Mouse (Mus musculus) ovary, postnatal 14 days (tissue): ENCODE measurements at regions not wholly inside any gene's neighbourhood (a gene's known extent, or its start where the extent isn't known, plus 50 kb on each side); places are given as distances from the start of the nearest gene placed in this dataset.

Experiments
- DNase-seq: peaks from one replicate; pipeline ENCODE4 v3.0.0; 2022; ENCODE audit warnings: low spot score

DNA sequence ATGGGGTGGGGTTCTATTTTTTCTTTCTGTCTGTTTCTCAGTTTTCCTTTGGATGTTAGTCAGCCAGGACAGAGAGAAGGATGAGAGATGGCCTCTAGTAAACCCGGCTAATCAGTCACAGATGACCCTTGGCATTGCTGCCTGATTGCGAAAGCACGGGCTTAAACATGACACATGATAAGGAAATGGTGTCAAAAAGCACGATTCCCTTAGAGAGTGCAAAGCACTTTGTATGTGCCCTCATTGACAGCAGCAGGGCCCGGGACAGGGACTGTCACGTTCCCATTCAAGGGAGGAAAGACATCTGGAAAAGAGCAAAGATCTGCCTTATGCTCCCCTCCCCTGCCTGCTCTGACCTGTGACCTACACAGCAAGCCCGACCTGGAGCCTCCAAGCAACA lies 234.1 kb downstream of the Foxo1 start:
- DNase-seq = no peak

DNA sequence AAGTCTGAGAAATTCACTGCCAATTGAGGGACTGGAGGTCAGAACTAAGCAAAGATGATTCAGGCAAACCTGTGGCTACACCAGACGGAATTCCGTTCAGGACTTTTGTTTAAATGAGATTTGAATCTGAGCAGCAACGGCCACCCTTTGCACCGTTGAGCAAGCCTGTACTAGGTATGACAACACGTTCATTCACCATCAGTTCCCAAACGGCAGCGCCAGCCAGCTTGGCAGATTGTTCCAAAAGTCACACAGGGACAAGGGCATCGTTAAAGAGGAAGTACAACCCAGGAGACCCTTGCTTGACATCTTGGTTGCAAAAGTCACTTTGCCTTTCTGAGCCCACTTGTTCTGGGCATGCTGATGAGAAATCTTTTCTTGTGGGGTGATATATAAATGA lies 233.5 kb downstream of the Foxo1 start:
- DNase-seq = no peak

DNA sequence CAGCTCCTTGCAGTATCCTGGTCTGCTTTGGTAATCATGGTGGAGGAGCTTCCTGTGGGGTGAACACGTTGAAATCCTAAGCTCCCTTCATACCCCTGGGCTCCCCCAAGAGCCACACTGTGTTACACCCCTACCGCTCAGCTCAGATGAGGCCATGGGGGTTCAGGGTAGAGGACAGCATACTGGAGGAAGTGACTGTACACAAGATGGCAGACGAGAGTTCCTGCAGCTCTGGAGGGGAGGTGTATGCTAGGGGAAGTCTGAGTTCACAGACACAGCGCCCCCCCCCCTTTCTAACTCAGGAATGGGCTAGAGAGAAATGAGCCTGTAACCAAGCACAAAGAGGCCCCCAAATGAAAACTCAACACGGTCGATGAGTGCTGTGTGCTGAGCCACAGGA lies 231.9 kb downstream of the Foxo1 start:
- DNase-seq = no peak

DNA sequence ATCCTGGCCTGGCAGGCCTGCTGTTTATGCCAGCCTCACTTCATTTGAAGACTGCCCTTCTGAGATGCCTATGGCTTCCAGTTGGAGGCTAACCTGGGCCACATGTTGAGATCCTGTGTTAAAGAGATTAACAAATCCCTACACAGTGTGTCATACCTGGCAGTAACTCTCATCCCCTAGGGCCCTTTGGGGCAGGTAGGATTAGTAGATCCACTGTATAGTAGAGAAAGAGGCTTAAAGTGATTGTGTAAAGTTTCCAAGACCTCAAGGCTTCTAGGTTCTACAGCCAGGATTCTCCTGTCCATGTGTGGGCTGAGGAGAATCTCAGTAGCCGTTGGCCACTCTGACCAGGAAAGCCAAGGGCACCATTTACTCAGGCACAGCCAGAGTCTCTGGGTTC lies 231.4 kb downstream of the Foxo1 start:
- no peak for DNase-seq

GRCm38 (mm10) chr3:52498506-52499228 lies 230.5 kb downstream of the Foxo1 start:
- DNase-seq = no peak

DNA sequence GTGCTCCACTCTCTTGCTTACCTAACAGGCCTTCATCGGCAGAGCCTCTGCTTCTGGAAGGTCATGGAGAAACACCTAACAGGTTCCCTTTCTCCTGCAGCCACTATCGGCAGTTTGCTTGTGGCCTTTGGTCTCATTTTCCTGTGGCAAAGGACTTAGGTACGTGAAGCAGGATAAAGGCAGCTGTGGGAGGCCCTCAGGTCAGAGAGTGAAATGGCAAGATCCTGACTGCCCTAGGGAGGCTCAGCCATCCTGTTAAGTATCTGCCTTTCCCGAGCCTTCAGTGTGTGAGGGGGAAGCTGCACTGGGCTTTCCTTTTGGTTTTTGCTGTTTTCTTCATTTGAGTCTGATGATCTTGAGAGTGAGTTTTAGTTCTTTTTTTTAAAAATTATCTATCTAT lies 228.8 kb downstream of the Foxo1 start:
- DNase-seq = no peak

DNA sequence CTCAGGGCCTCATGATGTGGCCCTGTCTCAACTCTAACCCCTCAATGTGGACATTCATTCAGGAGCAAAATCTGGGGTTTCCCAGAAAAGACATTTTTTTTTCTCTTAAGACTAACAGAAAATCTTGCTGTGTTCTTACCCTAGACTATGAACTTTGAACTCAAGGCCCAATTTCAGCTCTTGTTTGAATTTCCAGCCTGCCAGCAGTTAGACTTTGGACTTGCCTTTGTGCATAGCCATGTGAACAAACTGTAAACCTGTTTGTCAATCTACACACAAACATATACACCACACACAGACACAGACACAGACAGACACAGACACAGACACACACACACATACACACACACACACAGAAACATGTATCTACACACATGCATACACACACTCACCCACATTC lies 227.3 kb downstream of the Foxo1 start:
- DNase-seq = no peak

GRCm38 (mm10) chr3:52494924-52495323 lies 226.8 kb downstream of the Foxo1 start:
- no peak for DNase-seq

GRCm38 (mm10) chr3:52479186-52479585 lies 211.1 kb downstream of the Foxo1 start:
- no peak for DNase-seq

- DNase-seq = no peak
Observed at GRCm38 (mm10) chr3:52469900-52470299, 201.8 kb downstream of the Foxo1 start.

- DNase-seq = no peak
Observed at GRCm38 (mm10) chr3:52469397-52469796, 201.3 kb downstream of the Foxo1 start.

DNA sequence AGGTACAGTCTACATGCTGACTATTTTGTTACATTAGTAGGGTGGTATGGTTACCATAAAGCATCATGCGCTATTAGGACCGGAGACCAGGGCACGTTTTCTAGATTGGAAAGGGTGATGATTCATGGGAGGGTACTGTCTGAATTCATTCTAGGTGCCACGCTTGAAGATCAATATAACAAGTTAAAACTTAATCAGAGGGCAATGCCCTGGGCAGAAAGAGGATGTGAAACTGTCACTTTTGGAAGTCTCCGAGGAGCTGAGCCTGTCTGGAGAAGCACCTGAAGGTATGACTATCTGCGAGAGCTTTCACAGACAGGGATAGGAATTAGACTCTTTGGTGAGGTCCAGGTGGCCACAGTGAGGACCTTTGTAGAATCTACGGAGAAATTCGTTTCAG lies 200.2 kb downstream of the Foxo1 start:
- DNase-seq = no peak

GRCm38 (mm10) chr3:52467876-52468275 lies 199.7 kb downstream of the Foxo1 start:
- DNase-seq = no peak

GRCm38 (mm10) chr3:52466984-52467565 lies 198.9 kb downstream of the Foxo1 start:
- no peak for DNase-seq

DNA sequence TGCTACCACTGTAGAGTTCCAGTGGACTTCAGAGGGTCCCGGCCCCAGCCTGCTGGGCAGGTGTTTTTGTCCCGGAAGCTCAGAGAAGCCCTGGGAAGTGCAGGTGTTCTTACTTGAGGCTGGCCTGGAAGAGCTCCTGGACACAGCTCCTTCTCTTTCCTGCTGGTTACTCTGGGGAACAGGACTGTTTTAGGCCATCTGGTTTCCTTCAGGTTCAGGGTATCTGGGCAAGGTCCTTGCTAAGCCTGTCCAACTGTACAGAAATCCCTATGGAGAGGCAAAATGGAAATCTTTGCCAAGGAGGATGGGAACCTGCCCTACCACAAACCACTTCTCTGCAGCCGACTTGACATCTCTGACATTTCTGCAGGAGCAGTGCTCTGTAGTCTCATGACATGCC lies 198.4 kb downstream of the Foxo1 start:
- DNase-seq = no peak

GRCm38 (mm10) chr3:52463911-52464310 lies 195.8 kb downstream of the Foxo1 start:
- DNase-seq = no peak

- no peak for DNase-seq
Observed at GRCm38 (mm10) chr3:52454955-52455354, 186.8 kb downstream of the Foxo1 start.

- no peak for DNase-seq
Observed at GRCm38 (mm10) chr3:52453041-52453440, 184.9 kb downstream of the Foxo1 start.

- peak; percentile 12 for DNase-seq
Observed at GRCm38 (mm10) chr3:52452345-52452744, 184.2 kb downstream of the Foxo1 start.

- DNase-seq = no peak
Observed at GRCm38 (mm10) chr3:52446991-52447390, 178.9 kb downstream of the Foxo1 start.

DNA sequence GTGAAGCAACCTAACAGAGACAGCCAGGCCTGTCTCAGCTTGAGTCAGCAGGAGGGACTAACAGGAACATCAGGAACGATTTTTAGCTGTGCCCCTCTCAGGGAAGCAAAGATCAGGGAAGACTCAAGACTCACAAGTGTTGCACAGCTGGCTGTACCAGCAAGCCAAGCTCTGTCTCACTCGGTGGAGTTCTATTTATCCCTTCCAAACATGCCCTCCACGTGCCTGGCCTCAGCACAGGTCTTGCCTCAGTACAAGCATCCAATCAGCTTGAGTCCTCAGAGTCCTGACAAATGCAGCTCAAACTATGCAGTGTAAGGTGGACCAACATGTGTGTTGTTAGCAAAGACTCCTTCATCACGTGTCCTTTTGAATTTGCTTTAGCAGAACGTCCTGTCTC lies 178.4 kb downstream of the Foxo1 start:
- no peak for DNase-seq

DNA sequence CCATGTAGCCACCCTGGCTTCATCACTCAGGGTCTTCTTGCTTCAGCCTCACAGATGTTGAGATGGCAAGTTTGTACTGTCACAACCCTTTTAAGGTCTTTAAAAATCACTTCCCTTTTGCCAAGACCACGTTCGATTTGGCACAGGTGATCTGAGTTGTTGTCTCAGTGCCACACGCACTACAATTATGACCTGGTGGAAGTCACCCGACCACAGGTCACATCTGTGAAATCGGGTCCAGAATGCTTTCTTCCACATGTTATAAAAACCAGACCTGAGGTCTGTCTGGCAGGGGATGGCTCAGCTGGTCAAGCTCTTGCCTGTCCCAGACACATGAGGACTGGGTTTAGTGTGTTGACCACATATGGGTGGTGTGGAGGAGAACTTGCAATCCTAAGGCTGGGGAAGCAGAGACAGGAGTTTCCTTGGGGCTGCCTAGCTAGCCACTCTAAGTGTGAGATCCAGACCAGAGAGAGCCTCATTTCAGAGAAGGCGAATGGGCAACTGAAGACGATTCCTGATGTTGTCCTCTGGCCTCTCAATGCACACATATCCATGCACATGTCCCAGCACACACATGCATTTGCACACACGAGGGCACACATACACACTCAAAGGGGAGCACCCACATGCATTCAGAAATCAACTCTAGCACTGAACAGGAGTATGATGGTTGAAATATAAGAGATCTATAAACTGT lies 176.4 kb downstream of the Foxo1 start:
- DNase-seq = no peak

GRCm38 (mm10) chr3:52443856-52444255 lies 175.7 kb downstream of the Foxo1 start:
- DNase-seq = peak; percentile 18
